Mouse (Mus musculus): ENCODE data around the gene Lpp.

Gene Lpp

GRCm38 (mm10) chr16:24791984-24792383 is 398.7 kb downstream of the Lpp start:
- in situ Hi-C loops (cut with MboI, MseI): loop anchor here (10.0 kb wide), 1 partner anchor 1163 kb away; no protein-coding TSS in a partner anchor

- in situ Hi-C loops (cut with MboI, MseI): loop anchor here (10.0 kb wide), 1 partner anchor 1162 kb away; no protein-coding TSS in a partner anchor
Measured at GRCm38 (mm10) chr16:24792836-24793235, 399.5 kb downstream of the Lpp start.

GRCm38 (mm10) chr16:24794665-24795064 is 401.4 kb downstream of the Lpp start:
- in situ Hi-C loops (cut with MboI, MseI): loop anchor here (10.0 kb wide), 1 partner anchor 1160 kb away; no protein-coding TSS in a partner anchor

- in situ Hi-C loops (cut with MboI, MseI): no loop called here
Measured at GRCm38 (mm10) chr16:24801355-24801754, 408.0 kb downstream of the Lpp start.

- in situ Hi-C loops (cut with MboI, MseI): no loop called here
Measured at GRCm38 (mm10) chr16:24801780-24802179, 408.5 kb downstream of the Lpp start.

GRCm38 (mm10) chr16:24806093-24806492 is 412.8 kb downstream of the Lpp start:
- in situ Hi-C loops (cut with MboI, MseI): no loop called here

GRCm38 (mm10) chr16:24807565-24807964 is 414.3 kb downstream of the Lpp start:
- in situ Hi-C loops (cut with MboI, MseI): no loop called here

- in situ Hi-C loops (cut with MboI, MseI): loop anchor here (5.0 kb wide), 1 partner anchor 33 kb away; no protein-coding TSS in a partner anchor
Measured at GRCm38 (mm10) chr16:24809811-24810210, 416.5 kb downstream of the Lpp start.

- in situ Hi-C loops (cut with MboI, MseI): loop anchor here (5.0 kb wide), 1 partner anchor 56 kb away; no protein-coding TSS in a partner anchor
Measured at GRCm38 (mm10) chr16:24816621-24817020, 423.3 kb downstream of the Lpp start.

GRCm38 (mm10) chr16:24817381-24817780 is 424.1 kb downstream of the Lpp start:
- in situ Hi-C loops (cut with MboI, MseI): loop anchor here (5.0 kb wide), 1 partner anchor 55 kb away; no protein-coding TSS in a partner anchor

- in situ Hi-C loops (cut with MboI, MseI): loop anchor here (5.0 kb wide), 1 partner anchor 53 kb away; no protein-coding TSS in a partner anchor
Measured at GRCm38 (mm10) chr16:24819127-24819526, 425.8 kb downstream of the Lpp start.

GRCm38 (mm10) chr16:24822182-24822875 is 429.0 kb downstream of the Lpp start:
- in situ Hi-C loops (cut with MboI, MseI): no loop called here

GRCm38 (mm10) chr16:24822918-24823317 is 429.6 kb downstream of the Lpp start:
- in situ Hi-C loops (cut with MboI, MseI): no loop called here

GRCm38 (mm10) chr16:24826390-24826789 is 433.1 kb downstream of the Lpp start:
- in situ Hi-C loops (cut with MboI, MseI): no loop called here

- in situ Hi-C loops (cut with MboI, MseI): no loop called here
Measured at GRCm38 (mm10) chr16:24828207-24828803, 435.0 kb downstream of the Lpp start.

GRCm38 (mm10) chr16:24829860-24830259 is 436.6 kb downstream of the Lpp start:
- in situ Hi-C loops (cut with MboI, MseI): loop anchor here (10.0 kb wide), 1 partner anchor 845 kb away; the partner anchor contains the start of genes Bcl6 and Gm37419

GRCm38 (mm10) chr16:24830939-24831338 is 437.6 kb downstream of the Lpp start:
- in situ Hi-C loops (cut with MboI, MseI): loop anchor here (10.0 kb wide), 1 partner anchor 846 kb away; the partner anchor contains the start of genes Bcl6 and Gm37419

- in situ Hi-C loops (cut with MboI, MseI): loop anchor here (10.0 kb wide), 1 partner anchor 848 kb away; the partner anchor contains the start of genes Bcl6 and Gm37419
Measured at GRCm38 (mm10) chr16:24833221-24833620, 439.9 kb downstream of the Lpp start.

- in situ Hi-C loops (cut with MboI, MseI): loop anchor here (10.0 kb wide), 1 partner anchor 850 kb away; the partner anchor contains the start of genes Bcl6 and Gm37419
Measured at GRCm38 (mm10) chr16:24834536-24834935, 441.2 kb downstream of the Lpp start.

- in situ Hi-C loops (cut with MboI, MseI): loop anchor here (10.0 kb wide), 1 partner anchor 852 kb away; the partner anchor contains the start of genes Bcl6 and Gm37419
Measured at GRCm38 (mm10) chr16:24836550-24836949, 443.2 kb downstream of the Lpp start.

- in situ Hi-C loops (cut with MboI, MseI): loop anchor here (10.0 kb wide), 1 partner anchor 854 kb away; the partner anchor contains the start of genes Bcl6 and Gm37419
Measured at GRCm38 (mm10) chr16:24839018-24839417, 445.7 kb downstream of the Lpp start.

GRCm38 (mm10) chr16:24840073-24840472 is 446.8 kb downstream of the Lpp start:
- in situ Hi-C loops (cut with MboI, MseI): no loop called here

Data from T-helper 1 cell (primary cell).